Mouse (Mus musculus) limb, embryonic 11.5 days (tissue): Measurements from ENCODE around the gene Ptger4. TPM values are rescaled to one million over a fixed set of nuclear protein-coding genes. Genes with fewer than 3 reads are reported as not detected.

Experiments used
- ATAC-seq: fragments of 200-750 bp; cut with Nextera tagmentation; 2 replicates; pipeline ENCODE4 v1.8.0; 2017; ENCODE audit warnings: low read depth; ENCODE audit not compliant: insufficient number of reproducible peaks, low FRiP score, low TSS enrichment
- DNase-seq: peaks from one replicate; pipeline ENCODE4 v3.0.0-alpha.2; 2015; ENCODE audit warnings: low spot score
- H3K27ac ChIP-seq: fragments of 300-500 bp; sonication (generic); replicated peaks from 2 replicates; pipeline ENCODE4 v1.5.1; 2014; ENCODE audit warnings: low read depth, mild to moderate bottlenecking, low read length
- H3K27me3 ChIP-seq: fragments of 300-500 bp; sonication (generic); 2 replicates; pipeline ENCODE4 v1.6.1; 2014; ENCODE audit warnings: mild to moderate bottlenecking, low read length, mixed read lengths; ENCODE audit not compliant: control insufficient read depth, insufficient read depth
- H3K36me3 ChIP-seq: fragments of 300-500 bp; sonication (generic); 2 replicates; pipeline ENCODE4 v1.6.1; 2014; ENCODE audit warnings: mild to moderate bottlenecking, low read length, moderate library complexity, mixed read lengths; ENCODE audit not compliant: control insufficient read depth, insufficient read depth
- H3K4me1 ChIP-seq: fragments of 300-500 bp; sonication (generic); 2 replicates; pipeline ENCODE4 v1.6.1; 2014; ENCODE audit warnings: low read length, mixed read lengths; ENCODE audit not compliant: control insufficient read depth, insufficient read depth
- H3K4me2 ChIP-seq: fragments of 300-500 bp; sonication (generic); 2 replicates; pipeline ENCODE4 v1.6.1; 2014; ENCODE audit warnings: low read depth, mild to moderate bottlenecking, moderate library complexity; ENCODE audit not compliant: severe bottlenecking
- H3K4me3 ChIP-seq: fragments of 300-500 bp; sonication (generic); 2 replicates; pipeline ENCODE4 v1.5.1; 2014; ENCODE audit warnings: low read depth, low read length
- H3K9ac ChIP-seq: fragments of 300-500 bp; sonication (generic); 2 replicates; pipeline ENCODE4 v1.6.1; 2014; ENCODE audit warnings: mild to moderate bottlenecking, low read length
- H3K9me3 ChIP-seq: fragments of 300-500 bp; sonication (generic); 2 replicates; pipeline ENCODE4 v1.6.1; 2016; ENCODE audit warnings: low read length; ENCODE audit not compliant: control insufficient read depth
- WGBS: fragments of 180-500 bp; shearing (Covaris S2); extraction: QIAGEN DNeasy Blood & Tissue Kit; methylation state at CpG from one replicate; pipeline ENCODE4 v1.1.7; 2014; 5-methylcytosine and 5-hydroxymethylcytosine counted together
- polyA plus RNA-seq: library from polyadenylated mRNA; unstranded; fragments of >200 nt; fragmentation: Nextera tagmentation; extraction: Ambion mirVana; gene quantifications from 2 replicates; pipeline ENCODE4 v1.2.1, GENCODE M21; 2014

Ptger4 gene
- polyA plus RNA-seq, 1 experiment from 2014 or later = 1.4 TPM

- H3K9me3 ChIP-seq = no peaks in the 10 kb centered on the region
- no peak overlapping the region for H3K9ac ChIP-seq
- H3K27me3 ChIP-seq = no peaks in the 10 kb centered on the region
- H3K36me3 ChIP-seq = no peaks in the 10 kb centered on the region; the same call in 1 of the 2 replicates
- H3K4me1 ChIP-seq = no peaks in the 10 kb centered on the region
- no peak for ATAC-seq
- no peak overlapping the region for H3K4me2 ChIP-seq
- no peak for DNase-seq
- WGBS = 91% methylated on average over 6 of the region's 6 CpGs
- H3K4me3 ChIP-seq = no peak overlapping the region
- no peak overlapping the region for H3K27ac ChIP-seq
Measured at GRCm38 (mm10) chr15:5194446-5194845, 49.5 kb downstream of the Ptger4 start.

GRCm38 (mm10) chr15:5193833-5194232 lies 50.2 kb downstream of the Ptger4 start:
- no peak for DNase-seq
- WGBS = 82% methylated on average over 3 of the region's 3 CpGs
- ATAC-seq = no peak
- no peak overlapping the region for H3K4me3 ChIP-seq
- no peak overlapping the region for H3K27ac ChIP-seq
- no peak overlapping the region for H3K4me2 ChIP-seq
- H3K9ac ChIP-seq = no peak overlapping the region
- no peaks in the 10 kb centered on the region for H3K4me1 ChIP-seq
- no peaks in the 10 kb centered on the region for H3K9me3 ChIP-seq
- no peaks in the 10 kb centered on the region; the same call in 1 of the 2 replicates for H3K36me3 ChIP-seq
- no peaks in the 10 kb centered on the region for H3K27me3 ChIP-seq

GRCm38 (mm10) chr15:5189504-5190093 lies 54.4 kb downstream of the Ptger4 start:
- H3K4me2 ChIP-seq = no peak overlapping the region
- H3K36me3 ChIP-seq = no peaks in the 10 kb centered on the region; the same call in 1 of the 2 replicates
- DNase-seq (no peak), ATAC-seq (no peak)
- 0 out of 2 replicates have a peak, but pooled peaks cover 4% of the 10 kb centered on the region for H3K4me1 ChIP-seq
- H3K9me3 ChIP-seq = no peaks in the 10 kb centered on the region
- H3K27me3 ChIP-seq = no peaks in the 10 kb centered on the region
- 77% methylated on average over 10 of the region's 10 CpGs for WGBS
- H3K27ac ChIP-seq = no peak overlapping the region
- H3K4me3 ChIP-seq = no peak overlapping the region
- H3K9ac ChIP-seq = no peak overlapping the region

- 97% methylated on average over 1 of the region's 1 CpGs for WGBS
- no peak overlapping the region for H3K9ac ChIP-seq
- H3K4me3 ChIP-seq = no peak overlapping the region
- H3K4me2 ChIP-seq = no peak overlapping the region
- no peaks in the 10 kb centered on the region for H3K9me3 ChIP-seq
- H3K27me3 ChIP-seq = no peaks in the 10 kb centered on the region
- no peaks in the 10 kb centered on the region; the same call in 1 of the 2 replicates for H3K36me3 ChIP-seq
- no peak for ATAC-seq
- no peak for DNase-seq
- H3K27ac ChIP-seq = no peak overlapping the region
- 0 out of 2 replicates have a peak, but pooled peaks cover 5% of the 10 kb centered on the region for H3K4me1 ChIP-seq
Measured at GRCm38 (mm10) chr15:5188029-5188428, 56.0 kb downstream of the Ptger4 start.

GRCm38 (mm10) chr15:5187116-5187515 lies 56.9 kb downstream of the Ptger4 start:
- Histone ChIP-seq H3K4me1 (0 out of 2 replicates have a peak, but pooled peaks cover 5% of the 10 kb centered on the region), H3K4me3 (no peak overlapping the region), H3K27me3 (no peaks in the 10 kb centered on the region), H3K9ac (no peak overlapping the region), H3K9me3 (no peaks in the 10 kb centered on the region), H3K27ac (no peak overlapping the region), H3K4me2 (no peak overlapping the region), H3K36me3 (no peaks in the 10 kb centered on the region)
- no peak for ATAC-seq
- no peak for DNase-seq
- WGBS = 68% methylated on average over 4 of the region's 4 CpGs

- 37% methylated on average over 10 of the region's 10 CpGs for WGBS
- peak overlapping the region; percentile 56 for H3K4me2 ChIP-seq
- no peaks in the 10 kb centered on the region for H3K36me3 ChIP-seq
- 0 out of 2 replicates have a peak, but pooled peaks cover 5% of the 10 kb centered on the region for H3K4me1 ChIP-seq
- no peak for ATAC-seq
- no peak for DNase-seq
- H3K4me3 ChIP-seq = peak overlapping the region; percentile 88
- H3K9ac ChIP-seq = peak overlapping the region; percentile 85
- H3K27ac ChIP-seq = no peak overlapping the region
- no peaks in the 10 kb centered on the region for H3K27me3 ChIP-seq
- no peaks in the 10 kb centered on the region for H3K9me3 ChIP-seq
Measured at GRCm38 (mm10) chr15:5186293-5186675, 57.7 kb downstream of the Ptger4 start.

- Histone ChIP-seq H3K4me2 (peak within 1 kb of the TSS; percentile 56), H3K27ac (peak within 1 kb of the TSS; percentile 60; the same call in 1 of the 2 replicates), H3K9me3 (no peaks in the 10 kb centered on the region), H3K4me1 (0 out of 2 replicates have a peak, but pooled peaks cover 5% of the 10 kb centered on the region), H3K27me3 (no peaks in the 10 kb centered on the region), H3K36me3 (no peaks in the 10 kb centered on the region), H3K4me3 (peak within 1 kb of the TSS; percentile 88), H3K9ac (peak within 1 kb of the TSS; percentile 85)
- WGBS = under 1% methylated on average over 53 of the region's 55 CpGs
- DNase-seq (peak; percentile 79), ATAC-seq (peak; percentile 82; the same call in 1 of the 2 replicates)
Measured at GRCm38 (mm10) chr15:5185366-5186292, 58.4 kb downstream of the Ptger4 start, which contains the start of gene Ttc33. Gene Ttc33, plus strand, starts transcription at chr15:5185525.

GRCm38 (mm10) chr15:5184668-5185330 lies 59.2 kb downstream of the Ptger4 start:
- Histone ChIP-seq H3K27me3 (no peaks in the 10 kb centered on the region), H3K4me2 (peak overlapping the region; percentile 56), H3K4me3 (peak overlapping the region; percentile 88), H3K27ac (peak overlapping the region; percentile 60; the same call in 1 of the 2 replicates), H3K9ac (peak overlapping the region; percentile 85), H3K9me3 (no peaks in the 10 kb centered on the region), H3K36me3 (no peaks in the 10 kb centered on the region), H3K4me1 (0 out of 2 replicates have a peak, but pooled peaks cover 5% of the 10 kb centered on the region)
- ATAC-seq (peak; percentile 67; the same call in 1 of the 2 replicates), DNase-seq (peak; percentile 29)
- WGBS = 36% methylated on average over 11 of the region's 11 CpGs
